ENCODE assay signal across 26 mouse cellular contexts in the genomic region with DNA sequence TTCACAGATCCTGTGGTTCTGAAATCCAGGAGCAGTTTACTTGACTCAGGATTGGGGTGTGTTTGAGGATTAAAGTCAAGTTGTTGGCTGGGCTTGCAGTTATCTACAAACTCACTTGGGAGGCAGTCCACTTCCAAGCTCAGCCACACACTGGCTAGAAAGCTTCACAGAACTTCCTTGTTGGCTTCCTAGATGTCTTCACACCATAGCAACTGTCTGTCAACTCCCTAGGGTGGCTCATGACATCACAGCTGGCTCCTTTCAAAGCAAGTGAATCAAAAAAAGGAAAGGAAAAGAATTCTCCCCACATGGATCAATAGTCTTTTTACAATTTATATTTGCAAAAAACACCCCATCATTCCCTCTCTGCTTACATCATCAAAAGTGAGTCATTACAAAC.
DNase-seq lines count a peak whose midpoint lies in the region; ATAC-seq and TF ChIP-seq lines count a peak whose summit lies in the region.
"Had no signal": no experiment of that assay in that cellular context is flagged by ENCODE, and none has a peak within 500 bp of the region (broad histone marks: within the 10 kb centered on the region; RNA-seq: fewer than 3 reads in every experiment).

No protein-coding gene starts in this region.

- intact Hi-C loops in heart, postnatal 14 days (cut with DNase I): no loop called here

- H3K27ac ChIP-seq in hindbrain, postnatal 0 days: no peak overlapping the region
- no peak overlapping the region for H3K27ac ChIP-seq in hindbrain, embryonic 10.5 days
- H3K27ac ChIP-seq: embryonic facial prominence, embryonic 12.5 days; heart, embryonic 15.5 days; hindbrain, embryonic 13.5 days; limb, embryonic 13.5 days; liver, embryonic 13.5 days; midbrain, embryonic 13.5 days; neural tube, embryonic 12.5 days; stomach, embryonic 15.5 days had no signal

- H3K36me3 ChIP-seq in hindbrain, postnatal 0 days (ENCODE audit: insufficient read depth, low read length): no peaks in the 10 kb centered on the region
- H3K36me3 ChIP-seq in hindbrain, embryonic 10.5 days: no peaks in the 10 kb centered on the region
- H3K36me3 ChIP-seq: embryonic facial prominence, embryonic 12.5 days; heart, embryonic 15.5 days; hindbrain, embryonic 13.5 days; limb, embryonic 13.5 days; liver, embryonic 13.5 days; midbrain, embryonic 13.5 days; neural tube, embryonic 12.5 days; stomach, embryonic 15.5 days had no signal

- no peak for ATAC-seq in hindbrain, postnatal 0 days
- ATAC-seq: forebrain, postnatal 0 days; inflammation-experienced regulatory T-cells, adult 6 months; midbrain, embryonic 13.5 days had no signal

- no peak overlapping the region for H3K4me3 ChIP-seq in hindbrain, postnatal 0 days (ENCODE audit: low read length)
- no peak overlapping the region for H3K4me3 ChIP-seq in hindbrain, embryonic 10.5 days
- H3K4me3 ChIP-seq: embryonic facial prominence, embryonic 12.5 days; heart, embryonic 15.5 days; hindbrain, embryonic 13.5 days; limb, embryonic 13.5 days; liver, embryonic 13.5 days; megakaryocyte, embryonic 14.5 days; midbrain, embryonic 13.5 days; neural tube, embryonic 12.5 days; stomach, embryonic 15.5 days had no signal

- no peaks in the 10 kb centered on the region for H3K27me3 ChIP-seq in hindbrain, postnatal 0 days (ENCODE audit: insufficient read depth, low read length)
- no peaks in the 10 kb centered on the region for H3K27me3 ChIP-seq in hindbrain, embryonic 10.5 days (ENCODE audit: insufficient read depth, poor library complexity, severe bottlenecking)
- H3K27me3 ChIP-seq: embryonic facial prominence, embryonic 12.5 days; heart, embryonic 15.5 days; hindbrain, embryonic 13.5 days; limb, embryonic 13.5 days; liver, embryonic 13.5 days; megakaryocyte, embryonic 14.5 days; midbrain, embryonic 13.5 days; neural tube, embryonic 12.5 days; stomach, embryonic 15.5 days had no signal

- peak; percentile 46 for DNase-seq in hindbrain, postnatal 0 days (ENCODE audit: low spot score)
- DNase-seq in hindbrain, embryonic 10.5 days (ENCODE audit: low spot score): no peak
- DNase-seq in NIH3T3 (ENCODE audit: low read depth): peak; percentile 48
- peak; percentile 25 for DNase-seq in gastrocnemius, postnatal 10 days
- DNase-seq in heart, postnatal 14 days: peak; percentile 21 to 42
- DNase-seq in ovary, postnatal 36 days (ENCODE audit: low spot score): no peak
- no peak for DNase-seq in liver
- DNase-seq: adrenal gland, postnatal 10 days; cerebellum, adult 2 months; cerebellum, postnatal 25 days; forebrain, postnatal 0 days; kidney, adult 9 months; kidney, postnatal 36 days; layer of hippocampus, postnatal 36 days; liver, embryonic 13.5 days; lung, adult 2 months; thymus, adult 2 months had no signal

- no peak overlapping the region for H3K9ac ChIP-seq in hindbrain, postnatal 0 days (replicated peaks; ENCODE audit: low read length)
- H3K9ac ChIP-seq: embryonic facial prominence, embryonic 12.5 days; forebrain, postnatal 0 days; heart, embryonic 15.5 days; hindbrain, embryonic 13.5 days; limb, embryonic 13.5 days; liver, embryonic 13.5 days; midbrain, embryonic 13.5 days; neural tube, embryonic 12.5 days; stomach, embryonic 15.5 days had no signal

- no peak overlapping the region for H3K4me2 ChIP-seq in hindbrain, postnatal 0 days (ENCODE audit: low read depth, low read length)
- H3K4me2 ChIP-seq: embryonic facial prominence, embryonic 12.5 days; heart, embryonic 15.5 days; hindbrain, embryonic 13.5 days; limb, embryonic 13.5 days; liver, embryonic 13.5 days; midbrain, embryonic 13.5 days; neural tube, embryonic 12.5 days; stomach, embryonic 15.5 days had no signal

- H3K9me3 ChIP-seq in hindbrain, postnatal 0 days (ENCODE audit: low read length): no peaks in the 10 kb centered on the region
- no peaks in the 10 kb centered on the region for H3K9me3 ChIP-seq in hindbrain, embryonic 10.5 days
- H3K9me3 ChIP-seq: embryonic facial prominence, embryonic 12.5 days; heart, embryonic 15.5 days; hindbrain, embryonic 13.5 days; limb, embryonic 13.5 days; liver, embryonic 13.5 days; megakaryocyte, embryonic 14.5 days; midbrain, embryonic 13.5 days; neural tube, embryonic 12.5 days; stomach, embryonic 15.5 days had no signal

- no peaks in the 10 kb centered on the region for H3K4me1 ChIP-seq in hindbrain, postnatal 0 days (ENCODE audit: insufficient read depth, low read length)
- H3K4me1 ChIP-seq in hindbrain, embryonic 10.5 days (replicated peaks): no peaks in the 10 kb centered on the region
- H3K4me1 ChIP-seq: embryonic facial prominence, embryonic 12.5 days; heart, embryonic 15.5 days; hindbrain, embryonic 13.5 days; liver, embryonic 13.5 days; megakaryocyte, embryonic 14.5 days; midbrain, embryonic 13.5 days; neural tube, embryonic 12.5 days; stomach, embryonic 15.5 days had no signal

- no peak for TF ChIP-seq CTCF in hindbrain, postnatal 0 days (IDR thresholded peaks at IDR 0.05; ENCODE audit: low read depth)

Comparison
In these comparisons a context has a peak if more than half of its experiments do, and no peak if none do; other contexts are left out.
1. DNase-seq: peak in hindbrain, postnatal 0 days (single experiment), NIH3T3 (single experiment), gastrocnemius, postnatal 10 days (single experiment) and heart, postnatal 14 days (2 of 2); none in hindbrain, embryonic 10.5 days (single experiment), ovary, postnatal 36 days (single experiment) and liver (single experiment).